10 mouse cellular contexts compared by ENCODE assay signal in the genomic region with DNA sequence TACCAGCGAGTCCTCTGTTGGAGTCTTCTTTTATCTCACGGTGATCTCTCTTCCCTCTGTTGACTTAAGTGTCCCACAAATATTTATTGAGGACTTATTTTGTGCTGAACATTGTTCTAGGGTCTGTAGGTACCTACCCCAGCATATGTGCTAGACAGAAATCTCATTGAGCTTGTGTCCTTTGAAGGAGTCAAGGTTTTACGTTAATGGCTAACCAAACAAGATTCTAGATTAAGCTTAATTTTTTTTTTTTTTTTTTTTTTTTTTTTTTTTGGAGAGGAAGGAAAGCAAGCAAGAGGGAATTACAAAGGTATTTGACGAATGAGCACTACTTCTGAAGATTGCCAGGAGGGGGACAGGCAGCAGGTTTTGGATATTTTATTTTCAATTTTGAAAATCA.
A peak's percentile ranks its signal among the peaks of the same experiment; 100 is the strongest.
DNase-seq lines count a peak whose midpoint lies in the region; ATAC-seq and TF ChIP-seq lines count a peak whose summit lies in the region.
"Had no signal": no experiment of that assay in that cellular context is flagged by ENCODE, and none has a peak within 500 bp of the region (broad histone marks: within the 10 kb centered on the region; RNA-seq: fewer than 3 reads in every experiment).

No protein-coding gene starts in this region.

- no peak overlapping the region for H3K9ac ChIP-seq in heart, embryonic 11.5 days (ENCODE audit: low read depth, low read length)
- no peak overlapping the region for H3K9ac ChIP-seq in limb, embryonic 12.5 days (replicated peaks)
- H3K9ac ChIP-seq in liver, embryonic 15.5 days: 0 out of 2 replicates have a peak overlapping the region, but pooled peaks have one; percentile 56

- DNase-seq in heart, postnatal 4 days: no peak
- DNase-seq in limb, embryonic 10.5 days (ENCODE audit: low spot score): no peak
- DNase-seq in cerebellum, adult 8-10 months: no peak
- DNase-seq in left cerebral cortex, postnatal 25 days (ENCODE audit: low spot score in 2 of 2): no peak
- DNase-seq: cerebellum, adult 11-12 months had no signal

- intact Hi-C loops in left cerebral cortex, postnatal 25 days (cut with DNase I): loop anchor here (2.0 to 10.0 kb wide), 2 partner anchors 49 to 257 kb away; no protein-coding TSS in a partner anchor

- no peaks in the 10 kb centered on the region for H3K36me3 ChIP-seq in heart, embryonic 11.5 days (ENCODE audit: control insufficient read depth, insufficient read depth, low read length)
- no peaks in the 10 kb centered on the region for H3K36me3 ChIP-seq in limb, embryonic 12.5 days
- no peaks in the 10 kb centered on the region for H3K36me3 ChIP-seq in limb, embryonic 10.5 days
- no peaks in the 10 kb centered on the region for H3K36me3 ChIP-seq in liver, embryonic 15.5 days (replicated peaks)

- peak overlapping the region; percentile 62 for H3K4me2 ChIP-seq in heart, embryonic 11.5 days
- H3K4me2 ChIP-seq in limb, embryonic 12.5 days: 0 out of 2 replicates have a peak overlapping the region, but pooled peaks have one; percentile 63
- H3K4me2 ChIP-seq in liver, embryonic 15.5 days: peak overlapping the region; percentile 78

- no peaks in the 10 kb centered on the region for H3K4me1 ChIP-seq in heart, embryonic 11.5 days (ENCODE audit: control insufficient read depth, insufficient read depth, low read length)
- no peaks in the 10 kb centered on the region for H3K4me1 ChIP-seq in limb, embryonic 12.5 days (replicated peaks)
- H3K4me1 ChIP-seq in limb, embryonic 10.5 days: no peaks in the 10 kb centered on the region
- no peaks in the 10 kb centered on the region for H3K4me1 ChIP-seq in cortical plate, adult 2 months (ENCODE audit: control insufficient read depth, insufficient read depth, low read length)
- peaks cover 5% of the 10 kb centered on the region; the same call in 1 of the 2 replicates for H3K4me1 ChIP-seq in liver, embryonic 15.5 days (replicated peaks)

- no peaks in the 10 kb centered on the region for H3K27me3 ChIP-seq in heart, embryonic 11.5 days (ENCODE audit: control insufficient read depth, insufficient read depth, low read length)
- H3K27me3 ChIP-seq in limb, embryonic 12.5 days: peaks cover 26% of the 10 kb centered on the region
- peaks cover 95% of the 10 kb centered on the region for H3K27me3 ChIP-seq in limb, embryonic 10.5 days (ENCODE audit: low read depth, poor library complexity, severe bottlenecking)
- no peaks in the 10 kb centered on the region for H3K27me3 ChIP-seq in liver, embryonic 15.5 days

- H3K4me3 ChIP-seq in heart, embryonic 11.5 days (ENCODE audit: low read depth, low read length): no peak overlapping the region
- no peak overlapping the region for H3K4me3 ChIP-seq in limb, embryonic 12.5 days (replicated peaks)
- H3K4me3 ChIP-seq in limb, embryonic 10.5 days: no peak overlapping the region
- peak overlapping the region; percentile 55 for H3K4me3 ChIP-seq in cortical plate, adult 2 months (ENCODE audit: insufficient read depth, low read length)
- peak overlapping the region; percentile 60 for H3K4me3 ChIP-seq in liver, embryonic 15.5 days (replicated peaks)

- no peak overlapping the region for H3K27ac ChIP-seq in heart, embryonic 11.5 days (ENCODE audit: low read depth, low read length)
- no peak overlapping the region for H3K27ac ChIP-seq in limb, embryonic 12.5 days
- H3K27ac ChIP-seq in limb, embryonic 10.5 days: no peak overlapping the region
- H3K27ac ChIP-seq in cortical plate, adult 2 months (ENCODE audit: insufficient read depth, low read length): no peak overlapping the region
- H3K27ac ChIP-seq in liver, embryonic 15.5 days (replicated peaks): no peak overlapping the region

- 56% methylated on average over 4 of the region's 4 CpGs for whole genome bisulfite sequencing in heart, embryonic 11.5 days (ENCODE audit: insufficient replicate concordance)
- WGBS in limb, embryonic 12.5 days: 49% methylated on average over 4 of the region's 4 CpGs
- WGBS in limb, embryonic 10.5 days: 63% methylated on average over 4 of the region's 4 CpGs
- WGBS in liver, embryonic 15.5 days (ENCODE audit: insufficient replicate concordance): 23% methylated on average over 4 of the region's 4 CpGs

- no peak for TF ChIP-seq POLR2A in cortical plate, adult 2 months (IDR thresholded peaks at IDR 0.05; ENCODE audit: extremely low read depth, insufficient read depth, low read length)

- H3K9me3 ChIP-seq in heart, embryonic 11.5 days (replicated peaks; ENCODE audit: control insufficient read depth, low read length): no peaks in the 10 kb centered on the region
- H3K9me3 ChIP-seq in limb, embryonic 12.5 days: no peaks in the 10 kb centered on the region
- H3K9me3 ChIP-seq in limb, embryonic 10.5 days (replicated peaks): no peaks in the 10 kb centered on the region
- no peaks in the 10 kb centered on the region for H3K9me3 ChIP-seq in liver, embryonic 15.5 days (replicated peaks)

- no peak for TF ChIP-seq CTCF in cortical plate, adult 2 months (IDR thresholded peaks at IDR 0.05; ENCODE audit: extremely low read depth, insufficient read depth, low read length)

- ATAC-seq in heart, embryonic 11.5 days (replicated peaks; ENCODE audit: insufficient number of reproducible peaks, low FRiP score, low TSS enrichment): no peak
- no peak for ATAC-seq in limb, embryonic 12.5 days (ENCODE audit: insufficient number of reproducible peaks, insufficient read depth, low FRiP score, low TSS enrichment, low read depth)
- no peak for ATAC-seq in liver, embryonic 15.5 days (ENCODE audit: insufficient read depth)
- ATAC-seq: CD4-positive, CD25-positive, alpha-beta regulatory T cell, adult 4 months had no signal

Comparison
In these comparisons a context has a peak if more than half of its experiments do, and no peak if none do; other contexts are left out.
1. H3K4me3 ChIP-seq: peak in cortical plate, adult 2 months (single experiment) and liver, embryonic 15.5 days (single experiment); none in heart, embryonic 11.5 days (single experiment), limb, embryonic 12.5 days (single experiment) and limb, embryonic 10.5 days (single experiment).
2. Peak in every context shown above with its lines, with median percentiles within 50 percentile points of each other: H3K4me2 ChIP-seq.